Mouse (Mus musculus) erythroblast, embryonic 14.5 days (primary cell): ENCODE measurements around the gene Grip1.

Experiments
- GATA1 ChIP-seq: IDR thresholded peaks from 2 replicates; pipeline ENCODE4 v1.6.1; 2012; ENCODE audit warnings: low read length, inconsistent platforms, mixed read lengths
- TAL1 ChIP-seq: IDR thresholded peaks from 3 replicates; pipeline ENCODE4 v1.6.1; 2012; ENCODE audit warnings: low read length, inconsistent platforms, mixed read lengths

DNA sequence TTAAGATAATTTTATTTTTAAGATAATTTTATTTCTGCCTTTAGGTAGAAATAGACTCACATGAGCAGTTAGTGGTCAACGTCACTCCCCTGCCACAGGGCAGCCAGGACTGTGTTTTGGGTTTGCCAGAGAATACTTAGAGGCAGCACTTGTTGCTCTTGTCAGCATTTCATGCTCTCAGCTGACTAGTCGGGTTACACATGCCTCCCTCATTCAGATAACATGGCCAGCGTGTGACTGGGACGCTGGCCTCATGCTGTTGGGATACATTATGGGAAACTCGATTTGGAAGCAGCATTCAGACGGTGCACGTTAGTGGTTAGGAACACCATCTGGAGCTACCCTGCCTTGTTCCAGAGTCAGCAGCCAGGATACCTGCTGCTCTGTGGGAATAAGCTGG lies 453.2 kb downstream of the Grip1 start:
- TF ChIP-seq GATA1 = no peak
- no peak for TF ChIP-seq TAL1
